In the genomic region with DNA sequence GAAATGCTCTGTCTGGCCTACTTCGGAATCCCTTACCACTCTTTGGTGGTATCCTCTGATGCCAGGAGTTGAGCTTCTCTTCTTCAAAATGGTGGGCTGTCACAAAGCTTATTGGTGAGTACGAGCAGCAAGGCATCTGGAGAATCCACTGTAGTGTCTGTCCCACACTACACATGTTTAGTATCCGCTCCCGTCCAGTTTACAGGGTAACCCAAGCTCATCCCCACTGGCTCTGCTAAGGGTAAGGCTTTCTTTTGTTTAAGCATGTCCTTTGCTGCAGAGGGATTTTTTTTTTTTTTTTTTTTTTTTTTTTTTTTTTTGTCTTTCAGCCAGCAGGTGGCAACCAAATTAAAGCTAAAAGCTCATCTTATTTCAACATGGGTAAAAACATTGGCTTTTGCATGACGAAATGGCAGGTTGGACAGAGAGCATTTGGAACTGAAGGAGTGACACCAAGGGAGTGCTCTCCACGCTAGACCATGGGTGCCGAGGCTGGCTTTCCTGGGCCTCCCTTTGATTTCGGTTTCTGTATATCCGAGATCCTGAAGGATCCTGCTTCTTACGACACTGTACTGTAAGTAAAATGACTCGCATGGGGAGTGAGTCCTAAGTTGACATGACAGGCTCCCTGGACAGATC, we compare ENCODE assay signal across 8 mouse cellular contexts. TPM values are rescaled to one million over a fixed set of nuclear protein-coding genes. Genes with fewer than 3 reads are reported as not detected.
DNase-seq lines count a peak whose midpoint lies in the region; ATAC-seq and TF ChIP-seq lines count a peak whose summit lies in the region.

A gene (plus strand): TSS at position 493 of the 639 bp plus-strand sequence.

- no peaks in the 10 kb centered on the region for H3K79me2 ChIP-seq in CH12.LX (replicated peaks; ENCODE audit: control insufficient read depth, extremely low read depth, insufficient read depth, poor library complexity, severe bottlenecking)

- no peak for ATAC-seq in embryonic facial prominence, embryonic 15.5 days (ENCODE audit: insufficient number of reproducible peaks, low FRiP score, low TSS enrichment, low read depth)
- ATAC-seq in hindbrain, embryonic 16.5 days = peak; percentile 70
- peak; percentile 64 for ATAC-seq in midbrain, embryonic 13.5 days

- peaks cover 0 to 7% of the 10 kb centered on the region in 2 experiments; a peak in 2 of 4 replicates for H3K4me1 ChIP-seq in CH12.LX (ENCODE audit: control insufficient read depth in 1 of 2, insufficient read depth in 2 of 2)
- no peaks in the 10 kb centered on the region for H3K4me1 ChIP-seq in embryonic facial prominence, embryonic 15.5 days
- peaks cover 3% of the 10 kb centered on the region; the same call in 1 of the 2 replicates for H3K4me1 ChIP-seq in hindbrain, embryonic 16.5 days (ENCODE audit: control insufficient read depth, insufficient read depth, low read depth, low read length)
- peaks cover 7% of the 10 kb centered on the region; the same call in 1 of the 2 replicates for H3K4me1 ChIP-seq in midbrain, embryonic 13.5 days (replicated peaks)

- peak in 1 of 2 experiments; percentile 63; a peak in 2 of 4 replicates for TF ChIP-seq CTCF in CH12.LX (conservative IDR thresholded peaks at IDR 0.05 in 1 of 2, IDR thresholded peaks at IDR 0.05 in 1 of 2; ENCODE audit: low read depth in 2 of 2, low read length in 2 of 2)

- no peak within 1 kb of the TSS for H3K27ac ChIP-seq in CH12.LX (ENCODE audit: insufficient read depth, low read depth)
- H3K27ac ChIP-seq in embryonic facial prominence, embryonic 15.5 days (replicated peaks) = no peak within 1 kb of the TSS
- H3K27ac ChIP-seq in hindbrain, embryonic 16.5 days (ENCODE audit: low read depth, low read length) = peak within 1 kb of the TSS; percentile 55
- H3K27ac ChIP-seq in midbrain, embryonic 13.5 days = peak within 1 kb of the TSS; percentile 73

- DNase-seq in 3T3-L1 (ENCODE audit: low read depth, low spot score) = peak; percentile 47
- peak; percentile 27 for DNase-seq in CH12.LX (ENCODE audit: extremely low read depth)
- DNase-seq in retina, postnatal 1 day = no peak
- no peak for DNase-seq in cerebellum, adult 8-10 months
- DNase-seq in layer of hippocampus, adult 8-10 months (ENCODE audit: low spot score in 2 of 2) = no peak

- dilution Hi-C loops in CH12.LX (cut with MboI; ENCODE audit: extremely low pct_ligation_motif_present, extremely low pct_unique_long_range_greater_than_20kb, low sequenced_read_pairs) = no loop called here

- in situ Hi-C loops in CH12.LX (cut with MboI; ENCODE audit: low pct_ligation_motif_present, low pct_unique_long_range_greater_than_20kb, low sequenced_read_pairs) = loop anchor here (10.0 kb wide), 1 partner anchor 132 kb away; no protein-coding TSS in a partner anchor

- TF ChIP-seq RAD21 in CH12.LX (IDR thresholded peaks at IDR 0.05; ENCODE audit: low read depth, low read length) = peak; percentile 54

- H3K4me2 ChIP-seq in CH12.LX (ENCODE audit: insufficient read depth, low read depth, poor library complexity, severe bottlenecking) = no peak within 1 kb of the TSS
- no peak within 1 kb of the TSS for H3K4me2 ChIP-seq in embryonic facial prominence, embryonic 15.5 days (replicated peaks)
- no peak within 1 kb of the TSS; the same call in none of the 2 replicates for H3K4me2 ChIP-seq in hindbrain, embryonic 16.5 days (ENCODE audit: low read length)
- H3K4me2 ChIP-seq in midbrain, embryonic 13.5 days (replicated peaks) = peak within 1 kb of the TSS; percentile 33; the same call in 1 of the 2 replicates

- H3K36me3 ChIP-seq in CH12.LX (replicated peaks in 1 of 2; ENCODE audit: control insufficient read depth in 1 of 2, insufficient read depth in 1 of 2, low read length in 1 of 2) = no peaks in the 10 kb centered on the region
- H3K36me3 ChIP-seq in embryonic facial prominence, embryonic 15.5 days = no peaks in the 10 kb centered on the region
- no peaks in the 10 kb centered on the region for H3K36me3 ChIP-seq in hindbrain, embryonic 16.5 days (ENCODE audit: control insufficient read depth, insufficient read depth, low read length)
- H3K36me3 ChIP-seq in midbrain, embryonic 13.5 days = no peaks in the 10 kb centered on the region

- H3K4me3 ChIP-seq in CH12.LX (replicated peaks in 1 of 3; ENCODE audit: low read depth in 2 of 3, low read length in 2 of 3, poor library complexity in 1 of 3) = no peak within 1 kb of the TSS
- H3K4me3 ChIP-seq in embryonic facial prominence, embryonic 15.5 days (replicated peaks) = no peak within 1 kb of the TSS
- H3K4me3 ChIP-seq in hindbrain, embryonic 16.5 days (ENCODE audit: low read length) = no peak within 1 kb of the TSS
- H3K4me3 ChIP-seq in midbrain, embryonic 13.5 days (replicated peaks) = 0 out of 2 replicates have a peak within 1 kb of the TSS, but pooled peaks have one; percentile 6

- no peaks in the 10 kb centered on the region for H3K27me3 ChIP-seq in CH12.LX (replicated peaks)
- H3K27me3 ChIP-seq in embryonic facial prominence, embryonic 15.5 days = no peaks in the 10 kb centered on the region
- no peaks in the 10 kb centered on the region for H3K27me3 ChIP-seq in hindbrain, embryonic 16.5 days (replicated peaks; ENCODE audit: control insufficient read depth, insufficient read depth, low read length)
- no peaks in the 10 kb centered on the region for H3K27me3 ChIP-seq in midbrain, embryonic 13.5 days

- H3K9me3 ChIP-seq in CH12.LX (replicated peaks; ENCODE audit: low read length) = no peaks in the 10 kb centered on the region
- no peaks in the 10 kb centered on the region for H3K9me3 ChIP-seq in embryonic facial prominence, embryonic 15.5 days (replicated peaks)
- no peaks in the 10 kb centered on the region for H3K9me3 ChIP-seq in hindbrain, embryonic 16.5 days (ENCODE audit: control insufficient read depth, low read length)
- H3K9me3 ChIP-seq in midbrain, embryonic 13.5 days = no peaks in the 10 kb centered on the region

- TF ChIP-seq POLR2A in CH12.LX (IDR thresholded peaks at IDR 0.05; ENCODE audit: low read depth, low read length) = no peak

- TF ChIP-seq EP300 in CH12.LX (IDR thresholded peaks at IDR 0.05; ENCODE audit: low read length) = no peak

- no peak within 1 kb of the TSS for H3K9ac ChIP-seq in CH12.LX (ENCODE audit: insufficient read depth, low read depth)
- no peak within 1 kb of the TSS for H3K9ac ChIP-seq in embryonic facial prominence, embryonic 15.5 days
- H3K9ac ChIP-seq in hindbrain, embryonic 16.5 days (ENCODE audit: low read depth, low read length) = no peak within 1 kb of the TSS
- 0 out of 2 replicates have a peak within 1 kb of the TSS, but pooled peaks have one; percentile 7 for H3K9ac ChIP-seq in midbrain, embryonic 13.5 days (replicated peaks)

- 71% methylated on average over 11 of the region's 11 CpGs for WGBS in embryonic facial prominence, embryonic 15.5 days
- WGBS in hindbrain, embryonic 16.5 days = 71% methylated on average over 11 of the region's 11 CpGs
- 67% methylated on average over 11 of the region's 11 CpGs for WGBS in midbrain, embryonic 13.5 days

TF ChIP-seq in CH12.LX, 34 proteins besides CTCF, POLR2A, EP300 and RAD21:
- peak; percentile 60 for TF ChIP-seq SMC3 (IDR thresholded peaks at IDR 0.05; ENCODE audit: low read depth, low read length)
- peak; percentile 99 for TF ChIP-seq ZNF384 (IDR thresholded peaks at IDR 0.05; ENCODE audit: low read depth, low read length)
- no peak for TF ChIP-seq MAZ (IDR thresholded peaks at IDR 0.05; ENCODE audit: low read depth, low read length)

RNA-seq across cellular contexts. Expression of the gene that starts here (rescaled TPM):
- total RNA-seq in CH12.LX (2012; rRNA removed) (3.2 and 3.3 TPM in 2 replicates), CH12.LX (2014; rRNA removed) (4.2 and 4.3 TPM in 2 replicates)
- polyA plus RNA-seq in CH12.LX (2012; ENCODE audit: insufficient read length, low read depth) = 3.0 and 3.3 TPM in 2 replicates
- 24.0 and 24.5 TPM in 2 replicates for polyA plus RNA-seq in embryonic facial prominence, embryonic 15.5 days (2015; fragmentation: Nextera tagmentation; extraction: Ambion mirVana)
- polyA plus RNA-seq in hindbrain, embryonic 16.5 days (2015; fragmentation: Nextera tagmentation; extraction: Ambion mirVana) = 12.6 and 12.8 TPM in 2 replicates
- 17.3 and 20.5 TPM in 2 replicates for polyA plus RNA-seq in midbrain, embryonic 13.5 days (2015; fragmentation: Nextera tagmentation; extraction: Ambion mirVana)
- 1 to 10 TPM; 5.4 to 9.6 (median 7.7) TPM for total RNA-seq in layer of hippocampus, adult 8-10 months (2022)

Comparison
In these comparisons a context has a peak if more than half of its experiments do, and no peak if none do; other contexts are left out.
1. DNase-seq: peak in 3T3-L1 (single experiment) and CH12.LX (single experiment); none in retina, postnatal 1 day (single experiment), cerebellum, adult 8-10 months (single experiment) and layer of hippocampus, adult 8-10 months (0 of 2).
2. H3K27ac ChIP-seq: peak in hindbrain, embryonic 16.5 days (single experiment) and midbrain, embryonic 13.5 days (single experiment); none in CH12.LX (single experiment) and embryonic facial prominence, embryonic 15.5 days (single experiment).